Mouse (Mus musculus): ENCODE measurements at regions not wholly inside any gene's neighbourhood (a gene's known extent, or its start where the extent isn't known, plus 50 kb on each side); places are given as distances from the start of the nearest gene placed in this dataset.

- no peak for TF ChIP-seq GATA1 (IDR thresholded peaks at IDR 0.05; ENCODE audit: low read length)
- no peak for TF ChIP-seq TAL1 (IDR thresholded peaks at IDR 0.05; ENCODE audit: low read length)
These were observed 236.5 kb downstream of the Mtx2 start for GRCm38 (mm10) chr2:75062189-75062510.

Measured in erythroblast, embryonic 14.5 days (primary cell).